Mouse (Mus musculus) gastrocnemius, adult 18-20 months (tissue): ENCODE results near the gene Cldn34c1. TPM values are rescaled to one million over a fixed set of nuclear protein-coding genes. Genes with fewer than 3 reads are reported as not detected.
"Not testable (repeated sequence)": the region's sequence is repeated elsewhere in the genome, so short reads cannot be mapped to it uniquely, and the experiment has no call there.

Experiments
- DNase-seq: peaks from one replicate; pipeline ENCODE4 v3.0.0; 2021; ENCODE audit warnings: low spot score
- long read RNA-seq, 2 experiments: library from polyadenylated mRNA; stranded (forward); transcript quantifications; one replicate each; pipeline ENCODE4 v2.0.0; 2021
- total RNA-seq, 2 experiments: library from RNA; stranded (reverse); gene quantifications; 2 replicates each; pipeline ENCODE4 v1.2.3; 2021

Gene Cldn34c1
- under 1 TPM; 0.43 to 0.71 TPM for total RNA-seq
- long read RNA-seq, experiment 1, partial matches to known transcripts = 0 of 1 reads
- long read RNA-seq, experiment 1, other reads (novel, unspliced or antisense) = 0 of 1 reads
- long read RNA-seq, experiment 2, partial matches to known transcripts = 0 of 1 reads
- long read RNA-seq, experiment 2, other reads (novel, unspliced or antisense) = 1 of 1 reads

GRCm38 (mm10) chrX:123103291-123104260, at the start of gene Cldn34c1:
Gene Cldn34c1, plus strand, starts transcription at chrX:123103495.
- peak; percentile 73 for DNase-seq

- no peak for DNase-seq
These were observed 15.9 kb upstream of the Cldn34c1 start for GRCm38 (mm10) chrX:123087441-123087840.

- DNase-seq = not testable (repeated sequence)
These were observed 489 bp upstream of the Cldn34c1 start for GRCm38 (mm10) chrX:123102806-123103205.

- not testable (repeated sequence) for DNase-seq
These were observed 1.4 kb downstream of the Cldn34c1 start for GRCm38 (mm10) chrX:123104692-123105091.

GRCm38 (mm10) chrX:123222381-123222780, 119.1 kb downstream of the Cldn34c1 start, which contains the start of gene Srsx:
Gene Srsx, minus strand, starts transcription at chrX:123222481.
- DNase-seq = not testable (repeated sequence)

Other genes starting within 250 kb of the Cldn34c1 start
- not detected for gene Gm17521, start 73.8 kb upstream of the Cldn34c1 start, total RNA-seq
- not detected for gene Srsx, start 119.0 kb downstream of the Cldn34c1 start, total RNA-seq
- not detected for gene Gm17577, start 143.4 kb downstream of the Cldn34c1 start, total RNA-seq